Mouse (Mus musculus): ENCODE measurements around the gene Pik3ip1.
A peak's percentile ranks its signal among the peaks of the same experiment; 100 is the strongest.

- TF ChIP-seq POLR2A (IDR thresholded peaks at IDR 0.05; ENCODE audit: borderline replicate concordance, extremely low read depth, insufficient read depth, insufficient read length, poor library complexity, severe bottlenecking) (no peak), CTCF (IDR thresholded peaks at IDR 0.05; ENCODE audit: borderline replicate concordance, extremely low read depth, insufficient read depth, insufficient read length) (peak; percentile 32; the same call in 1 of the 2 replicates)
Measured at GRCm38 (mm10) chr11:3352990-3353585, 22.9 kb downstream of the Pik3ip1 start.
